Mouse (Mus musculus): ENCODE measurements at regions not wholly inside any gene's neighbourhood (a gene's known extent, or its start where the extent isn't known, plus 50 kb on each side); places are given as distances from the start of the nearest gene placed in this dataset.

- DNase-seq: no peak
Measured at GRCm38 (mm10) chr13:38281712-38282111, 63.2 kb upstream of the Bmp6 start.

DNA sequence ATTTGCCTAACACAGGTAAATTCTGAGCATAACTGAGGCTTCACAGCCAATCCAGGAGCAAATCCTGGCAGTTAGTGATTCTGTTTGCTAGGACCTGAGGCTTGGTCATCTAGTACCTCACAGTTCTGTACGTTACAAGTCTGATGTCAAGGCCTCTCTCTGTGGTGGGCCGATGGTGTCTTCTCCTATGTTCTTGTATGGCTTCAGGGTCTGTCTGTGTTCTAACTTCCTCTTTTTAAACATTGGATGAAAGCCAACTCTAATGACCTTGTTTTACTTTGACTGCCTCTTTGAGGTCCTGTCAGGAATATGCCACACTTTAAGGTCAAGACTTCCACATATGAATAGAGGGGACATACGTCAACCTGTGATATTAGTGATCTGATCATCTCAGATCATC, 56.9 kb upstream of the Bmp6 start:
- no peak for DNase-seq

GRCm38 (mm10) chr13:38288572-38289440, 56.1 kb upstream of the Bmp6 start:
- no peak for DNase-seq

DNA sequence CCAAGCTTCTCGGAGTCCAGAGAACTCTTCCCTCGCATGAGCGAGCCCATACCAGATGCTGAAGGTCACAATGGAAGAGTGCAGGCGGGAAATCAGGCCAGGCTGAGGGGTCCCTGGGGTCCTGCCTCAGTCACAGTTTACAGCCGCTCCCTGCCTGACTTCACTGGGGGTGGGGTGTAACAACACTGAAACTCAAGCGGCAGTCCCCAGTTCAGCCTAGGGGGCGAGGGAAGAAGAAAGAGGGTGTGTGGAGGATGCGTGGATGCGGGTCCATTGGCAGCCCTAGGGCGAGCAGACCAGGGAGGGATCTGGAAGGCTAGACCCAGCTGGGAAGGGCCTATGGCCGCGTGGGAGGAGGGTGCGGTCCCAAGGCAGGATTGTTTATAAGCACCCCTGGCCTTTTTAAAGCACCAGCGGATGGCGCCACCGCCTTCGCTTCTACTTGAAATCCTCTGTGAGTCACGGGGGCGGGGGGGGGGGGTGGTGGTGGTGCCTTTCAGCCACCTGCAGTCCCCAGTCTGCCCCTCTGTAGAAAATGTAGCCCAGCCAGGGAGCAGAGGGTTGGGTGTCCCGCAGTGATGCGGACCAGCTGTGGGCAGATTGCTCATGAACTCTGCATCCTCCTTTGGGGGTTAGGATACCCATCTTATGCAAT, 54.5 kb upstream of the Bmp6 start:
- peak; percentile 22 for DNase-seq

DNA sequence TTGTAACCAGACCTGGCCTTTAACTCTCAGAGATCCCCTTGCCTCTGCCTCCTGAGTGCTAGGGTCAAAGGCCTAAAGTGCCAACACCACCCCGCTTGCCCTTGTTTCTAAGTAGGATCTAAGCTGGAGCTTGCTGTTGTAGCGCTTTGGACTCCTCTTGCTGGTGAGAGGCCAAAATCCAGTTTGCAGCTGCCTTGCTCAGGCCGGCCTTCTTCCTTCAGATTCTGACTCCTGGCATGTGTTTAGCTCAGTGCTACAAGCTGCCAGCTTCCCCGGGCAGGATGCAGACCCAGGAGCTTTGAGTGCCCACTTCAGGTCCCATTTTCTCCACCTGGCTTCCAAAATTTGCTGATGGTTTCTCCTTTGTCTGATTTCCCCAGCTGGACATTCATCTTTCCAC, 53.4 kb upstream of the Bmp6 start:
- no peak for DNase-seq

All from kidney, postnatal 14 days (tissue).